Mouse (Mus musculus) spleen, adult 2 months (tissue): ENCODE measurements around the gene Rnf186.

Experiments used
- CTCF ChIP-seq: fragments of 200-500 bp; IDR thresholded peaks from 2 replicates; pipeline ENCODE4 v1.5.1; 2011; ENCODE audit warnings: mild to moderate bottlenecking, inconsistent platforms; ENCODE audit not compliant: insufficient read depth, insufficient read length, insufficient replicate concordance; ENCODE audit errors: extremely low read depth
- POLR2A ChIP-seq: fragments of 200-500 bp; IDR thresholded peaks from 2 replicates; pipeline ENCODE4 v1.6.1; 2011; ENCODE audit warnings: low read depth, low read length, inconsistent platforms

DNA sequence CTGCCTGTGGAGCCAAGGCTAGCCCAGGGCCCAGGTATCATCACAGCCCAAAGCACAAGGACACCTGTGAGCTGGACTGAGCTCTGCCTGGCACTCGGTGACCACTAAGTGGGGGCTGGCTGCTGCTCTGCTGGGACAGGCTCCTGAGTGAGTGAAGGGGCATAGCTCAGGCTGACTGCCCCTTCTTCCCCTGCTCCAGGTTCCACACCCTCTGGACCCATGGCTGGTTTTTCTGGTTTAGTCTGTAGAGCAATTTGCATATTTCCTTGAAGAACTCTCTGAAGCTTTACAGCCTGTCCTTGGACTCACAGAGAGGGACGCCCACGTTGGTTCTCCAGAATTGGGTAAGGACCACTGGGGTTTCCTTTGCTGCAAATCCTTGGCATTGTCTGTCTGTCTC, 16.5 kb downstream of the Rnf186 start:
- no peak for TF ChIP-seq CTCF
- no peak for TF ChIP-seq POLR2A
